Mouse (Mus musculus): ENCODE measurements around the gene Tbc1d14.

GRCm38 (mm10) chr5:36458926-36459325 is 134.2 kb downstream of the Tbc1d14 start:
- TF ChIP-seq TAL1 (conservative IDR thresholded peaks at IDR 0.05; ENCODE audit: low read depth, low read length) (no peak), POLR2AphosphoS5 (IDR thresholded peaks at IDR 0.05; ENCODE audit: insufficient replicate concordance, low read depth, low read length) (no peak)

All from G1E (cell line).